Mouse (Mus musculus): Measurements from ENCODE around the gene D1Ertd622e. TPM values are rescaled to one million over a fixed set of nuclear protein-coding genes. Genes with fewer than 3 reads are reported as not detected.
"Not testable (repeated sequence)": the region's sequence is repeated elsewhere in the genome, so short reads cannot be mapped to it uniquely, and the experiment has no call there.

Gene D1Ertd622e
- total RNA-seq, 2 experiments from 2014 or later, result 67.2 to 77.8 TPM

- intact Hi-C loops (cut with DNase I), result no loop called here
- peak in 1 of 2 experiments; percentile 54 for DNase-seq (ENCODE audit: low spot score in 2 of 2)
Measured at GRCm38 (mm10) chr1:97600371-97600770, 61.5 kb downstream of the D1Ertd622e start.

- no peak for DNase-seq (ENCODE audit: low spot score in 2 of 2)
- intact Hi-C loops (cut with DNase I), result no loop called here
Measured at GRCm38 (mm10) chr1:97599101-97599500, 62.8 kb downstream of the D1Ertd622e start.

- intact Hi-C loops (cut with DNase I), result no loop called here
- no peak for DNase-seq (ENCODE audit: low spot score in 2 of 2)
Measured at GRCm38 (mm10) chr1:97588561-97588960, 73.3 kb downstream of the D1Ertd622e start.

- intact Hi-C loops (cut with DNase I), result no loop called here
- DNase-seq (ENCODE audit: low spot score in 2 of 2), result no peak
Measured at GRCm38 (mm10) chr1:97585106-97585505, 76.8 kb downstream of the D1Ertd622e start.

- intact Hi-C loops (cut with DNase I), result no loop called here
- no peak for DNase-seq (ENCODE audit: low spot score in 2 of 2)
Measured at GRCm38 (mm10) chr1:97584171-97584570, 77.7 kb downstream of the D1Ertd622e start.

GRCm38 (mm10) chr1:97583085-97583484 lies 78.8 kb downstream of the D1Ertd622e start:
- DNase-seq (ENCODE audit: low spot score in 2 of 2), result no peak
- intact Hi-C loops (cut with DNase I), result no loop called here

- DNase-seq (ENCODE audit: low spot score in 2 of 2); intact Hi-C loops (cut with DNase I): not testable (repeated sequence)
Measured at GRCm38 (mm10) chr1:97580680-97581079, 81.2 kb downstream of the D1Ertd622e start.

GRCm38 (mm10) chr1:97580270-97580669 lies 81.6 kb downstream of the D1Ertd622e start:
- DNase-seq (ENCODE audit: low spot score in 2 of 2), result no peak
- intact Hi-C loops (cut with DNase I), result no loop called here

- intact Hi-C loops (cut with DNase I), result no loop called here
- DNase-seq (ENCODE audit: low spot score in 2 of 2), result no peak
Measured at GRCm38 (mm10) chr1:97578025-97578417, 83.9 kb downstream of the D1Ertd622e start.

- intact Hi-C loops (cut with DNase I), result no loop called here
- no peak for DNase-seq (ENCODE audit: low spot score in 2 of 2)
Measured at GRCm38 (mm10) chr1:97577062-97578024, 84.5 kb downstream of the D1Ertd622e start.

GRCm38 (mm10) chr1:97576576-97576975 lies 85.3 kb downstream of the D1Ertd622e start:
- intact Hi-C loops (cut with DNase I), result no loop called here
- DNase-seq (ENCODE audit: low spot score in 2 of 2), result no peak

- no peak for DNase-seq (ENCODE audit: low spot score in 2 of 2)
Measured at GRCm38 (mm10) chr1:97570814-97571213, 91.1 kb downstream of the D1Ertd622e start.

GRCm38 (mm10) chr1:97567956-97568355 lies 93.9 kb downstream of the D1Ertd622e start:
- intact Hi-C loops (cut with DNase I), result no loop called here

More at GRCm38 (mm10) chr1:97570814-97571213, 91.1 kb downstream of the D1Ertd622e start:
- intact Hi-C loops (cut with DNase I), result no loop called here

GRCm38 (mm10) chr1:97564641-97565040 lies 97.2 kb downstream of the D1Ertd622e start:
- DNase-seq (ENCODE audit: low spot score in 2 of 2), result no peak
- intact Hi-C loops (cut with DNase I), result no loop called here

More at GRCm38 (mm10) chr1:97567956-97568355, 93.9 kb downstream of the D1Ertd622e start:
- no peak for DNase-seq (ENCODE audit: low spot score in 2 of 2)

- intact Hi-C loops (cut with DNase I), result no loop called here
- no peak for DNase-seq (ENCODE audit: low spot score in 2 of 2)
Measured at GRCm38 (mm10) chr1:97562867-97563266, 99.0 kb downstream of the D1Ertd622e start.

Other genes with a start within 250 kb of the D1Ertd622e start
- 1 to 10 TPM; 7.3 to 9.2 TPM for gene Gin1, start 108.1 kb upstream of the D1Ertd622e start, total RNA-seq (2021)
- 10 to 100 TPM; 20.3 to 23.4 TPM for gene Ppip5k2, start 108.3 kb upstream of the D1Ertd622e start, total RNA-seq (2021)